Mouse (Mus musculus): Measurements from ENCODE around the gene Gm11627.
"Not testable (repeated sequence)": the region's sequence is repeated elsewhere in the genome, so short reads cannot be mapped to it uniquely, and the experiment has no call there.

Gene Gm11627

GRCm38 (mm10) chr11:102579165-102580033, at the start of gene Gm11627:
TSS of gene Gm11627 (minus strand) at chr11:102579461.
- peak; percentile 78 for DNase-seq (ENCODE audit: low spot score)

- DNase-seq (ENCODE audit: low spot score), result no peak
Measured at GRCm38 (mm10) chr11:102628529-102628928, 49.3 kb upstream of the Gm11627 start.

DNA sequence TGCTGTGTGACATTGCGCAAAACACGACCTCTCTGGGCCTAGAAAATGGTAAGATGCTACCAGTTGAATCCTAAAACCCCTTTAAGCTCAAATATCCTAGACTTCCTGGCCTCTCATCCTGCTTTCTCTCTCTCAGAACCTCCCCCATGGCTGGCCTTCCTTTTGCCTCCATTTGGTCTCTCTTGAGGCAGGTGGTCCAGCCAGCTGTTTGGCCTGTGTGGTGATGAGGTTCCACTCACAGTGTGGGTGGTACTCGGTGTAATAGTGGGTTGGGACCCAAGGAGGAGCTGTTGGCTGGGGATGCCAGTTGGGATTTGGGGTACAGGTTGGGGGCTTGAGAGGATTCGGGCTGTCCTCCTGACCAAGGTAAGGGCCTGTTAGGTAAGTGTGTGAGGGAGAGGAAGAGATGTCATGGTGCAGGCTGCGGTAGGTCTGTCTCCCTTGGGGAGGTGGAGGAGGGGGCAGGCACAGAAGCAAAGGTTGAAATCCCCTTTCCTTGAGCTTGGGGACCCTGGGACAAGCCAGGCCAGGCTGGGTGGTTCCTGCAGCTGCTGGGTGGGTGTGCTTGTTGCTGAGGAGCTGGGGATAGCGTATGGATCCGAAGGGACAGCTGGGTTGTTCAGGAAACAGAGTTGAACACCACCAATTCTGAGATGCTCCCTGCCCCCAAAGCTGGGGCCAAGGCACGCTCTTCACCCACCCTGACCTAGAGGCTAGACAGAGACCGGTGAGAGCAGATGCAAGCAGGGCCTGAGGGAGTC, 48.1 kb upstream of the Gm11627 start:
- DNase-seq (ENCODE audit: low spot score), result no peak

- DNase-seq (ENCODE audit: low spot score), result peak; percentile 62
Measured at GRCm38 (mm10) chr11:102624888-102625407, 45.7 kb upstream of the Gm11627 start.

GRCm38 (mm10) chr11:102623876-102624789, 44.9 kb upstream of the Gm11627 start:
- peak; percentile 85 for DNase-seq (ENCODE audit: low spot score)

- no peak for DNase-seq (ENCODE audit: low spot score)
Measured at GRCm38 (mm10) chr11:102619449-102619848, 40.2 kb upstream of the Gm11627 start.

DNA sequence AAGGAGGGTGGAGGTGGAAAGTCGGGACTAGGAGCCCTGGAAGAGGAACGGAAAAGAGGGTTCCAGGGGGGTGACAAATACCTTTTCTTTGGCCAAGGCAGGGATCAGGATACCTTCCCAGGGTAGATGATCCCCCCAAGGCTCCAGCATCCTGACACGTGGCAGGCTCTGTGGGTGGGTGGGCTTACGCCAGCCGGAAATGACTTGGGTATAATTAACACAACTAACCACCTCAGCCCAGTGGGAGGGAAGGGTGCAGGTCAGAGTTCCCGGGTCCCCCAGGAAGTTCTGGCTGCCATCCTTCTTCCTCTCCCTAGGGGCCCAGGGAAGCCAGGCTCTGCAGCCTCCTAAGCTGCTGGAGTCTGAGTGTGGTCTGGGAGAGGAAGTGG, 32.0 kb upstream of the Gm11627 start:
- DNase-seq (ENCODE audit: low spot score), result no peak

DNA sequence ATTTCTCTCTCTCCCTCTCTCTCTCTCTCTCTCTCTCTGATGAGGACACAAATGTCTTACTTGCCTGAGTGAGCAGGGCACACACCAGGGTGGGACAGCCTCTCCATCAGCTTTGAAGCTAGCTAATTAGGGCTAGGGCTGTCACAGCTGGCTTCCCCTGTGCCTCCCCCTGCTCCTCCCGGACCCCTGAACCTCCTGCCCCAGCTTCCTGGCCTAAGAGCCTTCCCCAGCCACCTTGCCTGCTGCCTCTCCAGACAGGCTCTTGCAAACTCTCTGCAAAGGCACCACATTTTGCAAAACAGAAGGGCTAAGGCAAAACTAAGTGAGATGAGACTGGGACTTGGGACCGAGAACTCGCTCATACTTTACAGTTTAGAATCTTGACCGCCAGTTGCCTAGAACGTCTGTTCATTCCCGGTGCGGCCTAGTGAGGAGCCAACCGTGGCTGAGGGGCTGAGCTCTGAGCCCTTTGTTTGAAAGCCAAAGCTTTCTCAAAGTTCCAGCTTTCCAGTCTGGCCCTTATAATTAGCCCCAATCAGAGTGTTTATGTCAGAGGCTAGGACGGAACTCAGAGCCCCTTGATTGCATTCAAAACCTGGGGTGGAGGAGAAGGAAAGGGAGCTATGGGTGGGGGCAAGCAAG, 31.5 kb upstream of the Gm11627 start:
- no peak for DNase-seq (ENCODE audit: low spot score)

- no peak for DNase-seq (ENCODE audit: low spot score)
Measured at GRCm38 (mm10) chr11:102610260-102610659, 31.0 kb upstream of the Gm11627 start.

DNA sequence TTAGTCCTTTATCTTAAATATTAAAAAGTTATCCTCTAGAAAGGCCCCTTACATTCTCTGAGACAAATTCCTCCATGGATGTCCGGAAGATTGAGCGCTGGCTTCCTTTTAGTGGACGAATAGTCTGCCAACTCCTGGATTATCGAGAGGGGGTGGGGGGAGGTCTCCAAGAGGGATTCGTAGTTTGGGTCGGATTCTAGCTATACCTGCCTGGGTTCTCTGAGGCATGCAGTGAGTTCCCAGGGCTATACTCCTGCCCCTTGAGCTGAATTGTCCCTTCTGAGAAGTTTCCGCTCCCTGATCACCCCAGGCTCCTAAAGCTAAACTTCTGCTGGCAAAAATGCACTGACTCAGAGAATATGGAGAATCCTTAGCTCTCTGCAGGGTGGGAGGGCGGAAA, 30.2 kb upstream of the Gm11627 start:
- DNase-seq (ENCODE audit: low spot score), result no peak

GRCm38 (mm10) chr11:102608691-102609090, 29.4 kb upstream of the Gm11627 start:
- no peak for DNase-seq (ENCODE audit: low spot score)

DNA sequence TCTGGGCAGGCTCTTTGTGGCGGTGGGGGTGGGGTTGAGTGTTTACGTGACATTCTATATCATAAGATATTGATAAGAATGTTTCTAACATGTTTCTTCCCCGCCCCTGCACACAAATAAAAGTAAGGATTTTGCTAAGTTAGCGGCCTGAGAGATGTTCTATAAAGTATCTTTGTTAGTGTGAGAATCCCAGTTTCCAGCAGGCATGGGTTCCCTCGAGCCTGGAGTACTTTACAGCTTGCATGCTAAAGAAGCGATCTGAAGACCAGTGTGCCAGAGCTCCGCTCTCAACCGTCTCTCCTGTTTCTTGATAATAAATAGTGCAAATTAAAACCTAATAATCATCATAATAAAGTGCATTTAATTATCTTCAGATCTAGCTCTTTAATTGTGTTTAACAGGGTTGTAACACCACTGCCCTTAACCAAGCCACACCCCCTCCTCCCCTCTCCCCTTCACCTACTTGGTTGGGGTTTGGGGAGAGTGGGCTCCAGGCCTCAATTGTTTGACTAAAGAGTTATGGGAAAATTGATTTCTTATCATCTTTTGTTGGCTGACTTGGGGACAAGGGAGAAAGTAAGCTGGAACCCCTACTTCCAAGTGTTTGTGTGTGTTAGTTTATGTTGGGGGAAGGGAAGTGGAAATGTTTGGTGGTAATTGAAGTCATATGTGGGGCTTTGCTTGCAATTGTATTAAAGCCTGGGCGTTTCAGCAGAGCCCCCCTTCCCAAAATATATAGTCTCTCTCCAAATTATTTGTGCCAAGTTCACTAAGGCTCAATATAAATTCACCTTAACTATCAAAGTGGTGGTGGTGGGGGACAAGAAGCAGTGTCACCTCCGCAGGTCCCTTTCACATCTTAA, 28.7 kb upstream of the Gm11627 start:
- no peak for DNase-seq (ENCODE audit: low spot score)

GRCm38 (mm10) chr11:102607201-102607600, 27.9 kb upstream of the Gm11627 start:
- not testable (repeated sequence) for DNase-seq (ENCODE audit: low spot score)

DNA sequence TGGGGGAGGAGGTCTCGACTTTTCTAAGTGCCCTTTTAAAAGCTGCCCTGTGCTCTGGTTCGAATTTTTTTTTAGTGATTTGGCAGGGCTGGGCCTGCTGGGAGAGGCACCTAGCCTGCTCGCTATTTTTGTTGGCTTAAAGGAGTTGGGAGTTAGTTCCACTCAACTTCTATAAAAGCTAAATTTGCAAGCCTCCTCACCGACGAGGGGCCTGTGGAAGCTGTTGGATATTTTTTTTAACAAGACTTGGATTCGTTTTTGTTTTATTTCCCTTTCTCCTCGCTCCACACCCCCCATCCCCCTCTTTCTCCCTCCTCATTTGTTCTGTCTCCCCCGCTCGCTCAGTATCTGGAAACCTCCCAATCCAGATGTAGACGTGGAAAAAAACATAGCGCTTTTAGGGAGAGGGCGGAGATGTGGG, 27.5 kb upstream of the Gm11627 start:
- DNase-seq (ENCODE audit: low spot score), result no peak

DNA sequence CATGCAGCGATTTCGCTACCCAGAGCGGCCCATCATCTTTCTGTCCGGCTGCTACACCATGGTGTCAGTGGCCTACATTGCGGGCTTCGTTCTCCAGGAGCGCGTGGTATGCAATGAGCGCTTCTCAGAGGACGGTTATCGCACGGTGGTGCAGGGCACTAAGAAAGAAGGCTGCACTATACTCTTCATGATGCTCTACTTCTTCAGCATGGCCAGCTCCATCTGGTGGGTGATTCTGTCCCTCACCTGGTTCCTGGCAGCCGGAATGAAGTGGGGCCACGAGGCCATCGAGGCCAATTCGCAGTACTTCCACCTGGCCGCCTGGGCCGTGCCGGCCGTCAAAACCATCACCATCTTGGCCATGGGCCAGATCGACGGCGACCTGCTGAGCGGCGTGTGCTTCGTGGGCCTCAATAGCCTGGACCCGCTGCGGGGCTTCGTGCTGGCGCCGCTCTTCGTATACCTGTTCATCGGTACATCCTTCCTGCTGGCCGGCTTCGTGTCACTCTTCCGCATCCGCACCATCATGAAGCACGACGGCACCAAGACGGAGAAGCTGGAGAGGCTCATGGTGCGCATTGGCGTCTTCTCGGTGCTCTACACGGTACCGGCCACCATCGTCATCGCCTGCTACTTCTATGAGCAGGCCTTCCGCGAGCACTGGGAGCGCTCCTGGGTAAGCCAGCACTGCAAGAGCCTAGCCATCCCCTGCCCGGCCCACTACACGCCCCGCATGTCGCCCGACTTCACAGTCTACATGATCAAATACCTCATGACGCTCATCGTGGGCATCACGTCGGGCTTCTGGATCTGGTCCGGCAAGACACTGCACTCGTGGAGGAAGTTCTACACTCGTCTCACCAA, 26.5 kb upstream of the Gm11627 start:
- peak; percentile 68 for DNase-seq (ENCODE audit: low spot score)

DNA sequence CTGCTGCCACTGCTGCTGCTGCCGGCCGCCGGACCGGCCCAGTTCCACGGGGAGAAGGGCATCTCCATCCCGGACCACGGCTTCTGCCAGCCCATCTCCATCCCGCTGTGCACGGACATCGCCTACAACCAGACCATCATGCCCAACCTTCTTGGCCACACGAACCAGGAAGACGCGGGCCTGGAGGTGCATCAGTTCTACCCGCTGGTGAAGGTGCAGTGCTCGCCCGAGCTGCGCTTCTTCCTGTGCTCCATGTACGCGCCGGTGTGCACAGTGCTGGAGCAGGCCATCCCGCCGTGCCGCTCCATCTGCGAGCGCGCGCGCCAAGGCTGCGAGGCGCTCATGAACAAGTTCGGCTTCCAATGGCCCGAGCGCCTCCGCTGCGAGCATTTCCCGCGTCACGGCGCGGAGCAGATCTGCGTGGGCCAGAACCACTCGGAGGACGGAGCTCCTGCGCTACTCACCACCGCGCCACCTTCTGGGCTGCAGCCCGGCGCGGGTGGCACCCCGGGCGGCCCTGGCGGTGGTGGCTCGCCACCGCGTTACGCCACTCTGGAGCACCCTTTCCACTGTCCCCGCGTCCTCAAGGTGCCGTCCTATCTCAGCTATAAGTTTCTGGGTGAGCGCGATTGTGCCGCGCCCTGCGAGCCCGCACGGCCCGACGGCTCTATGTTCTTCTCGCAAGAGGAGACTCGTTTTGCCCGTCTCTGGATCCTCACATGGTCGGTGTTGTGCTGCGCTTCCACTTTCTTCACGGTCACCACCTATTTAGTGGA, 25.7 kb upstream of the Gm11627 start:
- peak; percentile 64 for DNase-seq (ENCODE audit: low spot score)

DNA sequence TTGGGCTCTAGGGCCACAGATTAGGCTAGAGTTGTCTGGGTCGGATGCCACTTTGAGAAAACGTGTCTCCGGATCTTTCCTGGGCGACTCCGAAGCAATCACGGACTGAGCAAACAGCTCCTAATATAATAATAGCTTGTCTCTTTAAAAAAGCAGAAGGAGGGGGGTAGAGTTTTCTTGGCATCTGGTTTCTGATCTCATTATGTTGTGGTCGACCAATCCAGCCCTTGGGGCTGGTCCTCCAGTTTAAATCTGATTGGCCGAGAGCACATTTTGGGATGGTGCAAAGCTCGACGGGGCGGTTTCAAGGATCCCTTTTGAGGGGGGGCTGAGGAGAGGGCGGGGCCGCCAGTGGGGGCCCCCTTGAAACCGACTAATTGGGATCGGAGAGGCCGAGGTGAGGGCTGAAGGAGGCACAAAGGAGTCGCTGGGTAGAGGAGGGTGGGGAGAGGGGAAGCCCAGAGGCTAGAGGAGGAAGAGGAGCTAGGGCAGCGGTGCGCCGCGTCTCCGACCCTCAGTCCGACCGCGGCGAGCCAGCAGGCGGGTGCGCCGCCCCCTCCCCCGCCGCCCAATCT, 24.8 kb upstream of the Gm11627 start, which contains the start of gene Fzd2:
Fzd2 (plus strand) TSS at position 387 of the 575 bp plus-strand sequence.
- peak; percentile 93 for DNase-seq (ENCODE audit: low spot score)

- peak; percentile 85 for DNase-seq (ENCODE audit: low spot score)
Measured at GRCm38 (mm10) chr11:102603496-102603850, 24.2 kb upstream of the Gm11627 start.

Data from embryo, embryonic 10 days (tissue).